Mouse (Mus musculus): ENCODE data around the gene 2310061I04Rik.

DNA sequence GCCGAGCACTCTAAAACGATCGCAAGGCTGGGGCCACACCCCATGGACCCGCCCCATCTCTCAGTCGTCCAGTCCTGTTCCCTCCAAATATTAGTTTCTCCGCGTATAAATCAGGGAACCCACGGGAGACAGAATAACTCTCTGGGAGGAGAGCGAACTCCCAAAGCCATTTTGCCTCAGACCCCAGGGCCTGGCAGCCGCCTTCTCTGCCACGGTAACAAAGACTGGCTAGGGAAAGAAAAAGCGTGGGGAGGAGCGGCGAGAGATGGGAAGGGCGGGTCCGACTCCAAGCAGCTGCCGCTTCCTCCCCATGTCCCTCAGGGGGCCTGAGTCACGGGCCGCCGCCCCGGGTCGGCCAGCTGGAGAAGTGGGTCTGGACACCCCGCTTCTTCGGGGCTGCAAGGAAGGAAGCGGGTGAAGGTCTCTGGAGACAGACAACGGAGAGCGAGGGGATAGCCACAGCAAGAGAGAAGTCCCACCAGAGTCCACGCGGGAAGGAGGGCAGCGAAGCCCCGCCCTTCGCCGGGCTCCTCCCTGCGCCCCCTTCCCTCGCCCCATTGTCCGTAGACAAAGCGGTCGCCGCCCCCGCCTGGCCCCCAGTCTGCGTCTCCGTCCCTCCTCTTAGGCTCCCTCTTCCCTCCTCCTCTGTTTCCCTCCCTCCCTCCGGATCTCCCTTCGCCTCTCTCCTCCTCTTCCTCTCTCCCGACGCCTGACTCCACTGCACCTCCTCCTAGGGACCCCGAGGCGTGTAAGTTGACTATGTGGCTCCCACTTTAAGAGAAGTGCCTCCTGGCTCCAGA is 31.6 kb downstream of the 2310061I04Rik start, which contains the start of gene Ppp1r18:
- peak; percentile 17; the same call in 1 of the 2 replicates for TF ChIP-seq CTCF (IDR thresholded peaks at IDR 0.05; ENCODE audit: borderline replicate concordance, control insufficient read depth, extremely low read depth, insufficient read depth, low read length, poor library complexity)
- TF ChIP-seq POLR2A (IDR thresholded peaks at IDR 0.05; ENCODE audit: control insufficient read depth, extremely low read depth, insufficient read depth, low read length, poor library complexity): no peak; the same call in 1 of the 2 replicates

Data from thymus, adult 2 months (tissue).